ENCODE assay signal across 17 mouse cellular contexts in genomic region chr5:35357544-35358440, GRCm38 (mm10). TPM values are rescaled to one million over a fixed set of nuclear protein-coding genes. Genes with fewer than 3 reads are reported as not detected.
DNase-seq lines count a peak whose midpoint lies in the region; ATAC-seq lines count a peak whose summit lies in the region.
"Had no signal": no experiment of that assay in that cellular context is flagged by ENCODE, and none has a peak within 500 bp of the region (broad histone marks: within the 10 kb centered on the region; RNA-seq: fewer than 3 reads in every experiment).

No protein-coding gene starts in this region.

- 0 out of 2 replicates have a peak overlapping the region, but pooled peaks have one; percentile 14 for H3K27ac ChIP-seq in kidney, embryonic 14.5 days (ENCODE audit: low read depth, low read length)
- H3K27ac ChIP-seq in liver, embryonic 12.5 days, result no peak overlapping the region
- H3K27ac ChIP-seq in forebrain, embryonic 13.5 days, result no peak overlapping the region
- H3K27ac ChIP-seq: heart, embryonic 10.5 days; intestine, embryonic 15.5 days; midbrain, embryonic 12.5 days had no signal

- H3K9ac ChIP-seq in kidney, embryonic 14.5 days (ENCODE audit: low read depth, low read length), result no peak overlapping the region
- no peak overlapping the region for H3K9ac ChIP-seq in liver, embryonic 12.5 days
- H3K9ac ChIP-seq in forebrain, embryonic 13.5 days, result no peak overlapping the region
- H3K9ac ChIP-seq: intestine, embryonic 15.5 days; midbrain, embryonic 12.5 days had no signal

- peak; percentile 72 for ATAC-seq in kidney, embryonic 14.5 days (ENCODE audit: low FRiP score, low TSS enrichment)
- ATAC-seq in liver, embryonic 12.5 days, result peak; percentile 47; the same call in 1 of the 2 replicates
- no peak for ATAC-seq in forebrain, embryonic 13.5 days
- ATAC-seq: activated CD4-positive, CD25-positive, alpha-beta regulatory T cell, adult 4 months; CD4-positive, CD25-positive, alpha-beta regulatory T cell, adult 4 months; intestine, embryonic 15.5 days had no signal

- H3K4me1 ChIP-seq in kidney, embryonic 14.5 days (ENCODE audit: control insufficient read depth, insufficient read depth, low read length), result 0 out of 2 replicates have a peak, but pooled peaks cover 8% of the 10 kb centered on the region
- no peaks in the 10 kb centered on the region for H3K4me1 ChIP-seq in liver, embryonic 12.5 days
- no peaks in the 10 kb centered on the region for H3K4me1 ChIP-seq in forebrain, embryonic 13.5 days
- H3K4me1 ChIP-seq: intestine, embryonic 15.5 days; midbrain, embryonic 12.5 days had no signal

- no peaks in the 10 kb centered on the region for H3K36me3 ChIP-seq in kidney, embryonic 14.5 days (ENCODE audit: control insufficient read depth, insufficient read depth, low read length)
- no peaks in the 10 kb centered on the region for H3K36me3 ChIP-seq in liver, embryonic 12.5 days
- no peaks in the 10 kb centered on the region for H3K36me3 ChIP-seq in forebrain, embryonic 13.5 days (ENCODE audit: poor library complexity, severe bottlenecking)
- H3K36me3 ChIP-seq: heart, embryonic 10.5 days; intestine, embryonic 15.5 days; midbrain, embryonic 12.5 days had no signal

- whole genome bisulfite sequencing in kidney, embryonic 14.5 days, result 29% methylated on average over 9 of the region's 9 CpGs
- 36% methylated on average over 9 of the region's 9 CpGs for WGBS in liver, embryonic 12.5 days (ENCODE audit: insufficient replicate concordance)
- 58% methylated on average over 9 of the region's 9 CpGs for WGBS in forebrain, embryonic 13.5 days

- H3K27me3 ChIP-seq in kidney, embryonic 14.5 days (ENCODE audit: control insufficient read depth, insufficient read depth, low read length), result no peaks in the 10 kb centered on the region
- H3K27me3 ChIP-seq in liver, embryonic 12.5 days (replicated peaks), result peaks cover 5% of the 10 kb centered on the region; the same call in 1 of the 2 replicates
- H3K27me3 ChIP-seq in forebrain, embryonic 13.5 days, result peaks cover 9% of the 10 kb centered on the region; the same call in 1 of the 2 replicates
- H3K27me3 ChIP-seq: intestine, embryonic 15.5 days; midbrain, embryonic 12.5 days had no signal

- peak; percentile 12 for DNase-seq in ES-CJ7 (ENCODE audit: low read depth, low spot score)
- peak; percentile 72 for DNase-seq in embryo, embryonic 10 days (ENCODE audit: low spot score)
- no peak for DNase-seq in frontal cortex, postnatal 10 days (ENCODE audit: low spot score in 2 of 2)
- no peak for DNase-seq in heart, adult 9 months (ENCODE audit: low spot score in 2 of 2)
- DNase-seq: cerebellum, adult 11 months; right cerebral cortex, postnatal 4 days; thymus, adult 2 months had no signal

- H3K9me3 ChIP-seq in kidney, embryonic 14.5 days (ENCODE audit: control insufficient read depth, low read length), result no peaks in the 10 kb centered on the region
- H3K9me3 ChIP-seq in liver, embryonic 12.5 days (replicated peaks), result no peaks in the 10 kb centered on the region
- H3K9me3 ChIP-seq in forebrain, embryonic 13.5 days (replicated peaks), result no peaks in the 10 kb centered on the region
- H3K9me3 ChIP-seq: heart, embryonic 10.5 days; intestine, embryonic 15.5 days; midbrain, embryonic 12.5 days had no signal

- H3K4me3 ChIP-seq in kidney, embryonic 14.5 days (ENCODE audit: low read length), result no peak overlapping the region
- H3K4me3 ChIP-seq in liver, embryonic 12.5 days, result no peak overlapping the region
- no peak overlapping the region for H3K4me3 ChIP-seq in forebrain, embryonic 13.5 days
- H3K4me3 ChIP-seq: heart, embryonic 10.5 days; intestine, embryonic 15.5 days; midbrain, embryonic 12.5 days had no signal

- H3K4me2 ChIP-seq in kidney, embryonic 14.5 days (replicated peaks; ENCODE audit: low read depth, low read length), result no peak overlapping the region
- H3K4me2 ChIP-seq in liver, embryonic 12.5 days, result no peak overlapping the region
- H3K4me2 ChIP-seq in forebrain, embryonic 13.5 days, result no peak overlapping the region
- H3K4me2 ChIP-seq: intestine, embryonic 15.5 days; midbrain, embryonic 12.5 days had no signal

RNA-seq across cellular contexts. Expression of gene Hmx1, which starts 31.1 kb away (rescaled TPM):
- polyA plus RNA-seq in kidney, embryonic 14.5 days (2014; fragmentation: Nextera tagmentation; extraction: Ambion mirVana), result not detected in 2 replicates
- polyA plus RNA-seq in liver, embryonic 12.5 days (2016; fragmentation: Nextera tagmentation; extraction: Ambion mirVana), result 0.32 TPM in 1 of 2 replicates, not detected in the other
- polyA plus RNA-seq in forebrain, embryonic 13.5 days (2015; fragmentation: Nextera tagmentation; extraction: Ambion mirVana), result not detected in 2 replicates
- polyA plus RNA-seq: activated CD4-positive, CD25-positive, alpha-beta regulatory T cell, adult 4 months; CD4-positive, CD25-positive, alpha-beta regulatory T cell, adult 4 months; cortical plate, adult 2 months; lung, embryonic 16.5 days had no signal

Comparison
In these comparisons a context has a peak if more than half of its experiments do, and no peak if none do; other contexts are left out.
1. DNase-seq: peak in ES-CJ7 (single experiment) and embryo, embryonic 10 days (single experiment); none in frontal cortex, postnatal 10 days (0 of 2) and heart, adult 9 months (0 of 2).